Mouse (Mus musculus): ENCODE data around the gene Prkx. TPM values are rescaled to one million over a fixed set of nuclear protein-coding genes. Genes with fewer than 3 reads are reported as not detected.
A peak's percentile ranks its signal among the peaks of the same experiment; 100 is the strongest.

Gene Prkx
- polyA plus RNA-seq (2015; fragmentation: Nextera tagmentation; extraction: Ambion mirVana) = 18.1 and 18.3 TPM in 2 replicates

DNA sequence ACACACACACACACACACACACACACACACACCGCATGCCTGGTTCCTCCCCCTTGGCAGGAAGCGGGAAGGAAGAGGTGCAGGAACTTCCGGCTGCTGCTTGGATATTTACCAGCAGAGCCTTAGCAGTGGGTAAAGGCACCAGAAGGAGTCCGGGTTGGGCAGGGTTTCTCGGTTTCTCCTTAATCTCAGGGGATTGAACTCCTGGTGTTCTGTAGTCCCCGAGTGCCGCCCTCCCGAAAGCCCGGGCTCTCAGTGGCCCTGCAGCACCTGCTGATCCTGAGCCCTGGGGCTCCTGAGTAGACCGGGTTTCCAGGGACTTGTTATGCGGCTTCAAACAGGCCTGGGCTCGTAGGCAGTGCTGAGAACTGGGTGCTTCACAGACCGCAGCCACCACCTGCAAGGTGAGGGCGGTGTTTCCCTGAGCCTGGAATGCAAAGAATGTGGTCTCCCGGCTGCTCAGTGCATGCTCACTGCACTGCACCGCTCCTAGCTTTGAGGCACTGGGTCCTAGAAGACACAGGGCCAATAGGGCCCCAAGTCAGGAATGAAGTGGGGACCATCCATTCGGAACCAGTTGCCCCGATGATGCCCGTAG is at the start of gene Prkx:
Prkx (minus strand) TSS at position 41 of the 598 bp plus-strand sequence.
- H3K4me2 ChIP-seq (replicated peaks; ENCODE audit: low read depth, low read length) = peak within 1 kb of the TSS; percentile 56
- no peaks in the 10 kb centered on the region for H3K36me3 ChIP-seq (ENCODE audit: insufficient read depth, low read length)
- peak; percentile 81 for ATAC-seq (ENCODE audit: low FRiP score, low TSS enrichment)
- no peaks in the 10 kb centered on the region for H3K27me3 ChIP-seq (ENCODE audit: insufficient read depth, low read length)
- H3K4me3 ChIP-seq (ENCODE audit: low read length) = peak within 1 kb of the TSS; percentile 67
- 25% methylated on average over 17 of the region's 19 CpGs for WGBS
- peak within 1 kb of the TSS; percentile 88 for H3K27ac ChIP-seq (ENCODE audit: low read length)
- H3K9me3 ChIP-seq (ENCODE audit: low read length) = no peaks in the 10 kb centered on the region
- 0 out of 2 replicates have a peak, but pooled peaks cover 2% of the 10 kb centered on the region for H3K4me1 ChIP-seq (ENCODE audit: insufficient read depth, low read length)
- H3K9ac ChIP-seq (replicated peaks; ENCODE audit: low read length) = peak within 1 kb of the TSS; percentile 69

DNA sequence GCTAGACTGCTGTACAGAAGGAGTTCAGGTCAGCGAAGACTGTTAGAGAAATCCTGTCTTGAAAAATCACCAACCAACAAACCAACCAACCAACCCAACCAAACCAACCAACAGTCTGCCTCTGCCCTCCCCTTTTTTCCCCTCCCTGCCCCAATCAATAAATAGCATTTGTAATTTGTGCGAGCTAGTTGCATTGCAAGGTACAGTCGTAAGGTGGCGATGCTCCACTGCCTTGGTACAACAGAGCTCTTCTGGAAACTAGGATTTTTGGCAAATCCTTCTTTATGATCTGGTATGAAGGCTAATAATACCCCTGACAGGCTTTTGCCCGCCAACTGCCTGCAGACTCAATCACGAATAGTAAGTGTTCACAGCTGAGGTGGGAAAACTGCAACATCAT is 16.0 kb upstream of the Prkx start:
- no peaks in the 10 kb centered on the region for H3K27me3 ChIP-seq (ENCODE audit: insufficient read depth, low read length)
- H3K9ac ChIP-seq (replicated peaks; ENCODE audit: low read length) = no peak overlapping the region
- WGBS = 64% methylated on average over 6 of the region's 6 CpGs
- no peak overlapping the region for H3K4me2 ChIP-seq (replicated peaks; ENCODE audit: low read depth, low read length)
- H3K27ac ChIP-seq (ENCODE audit: low read length) = no peak overlapping the region
- no peak overlapping the region for H3K4me3 ChIP-seq (ENCODE audit: low read length)
- H3K9me3 ChIP-seq (ENCODE audit: low read length) = no peaks in the 10 kb centered on the region
- no peaks in the 10 kb centered on the region for H3K36me3 ChIP-seq (ENCODE audit: insufficient read depth, low read length)
- H3K4me1 ChIP-seq (ENCODE audit: insufficient read depth, low read length) = no peaks in the 10 kb centered on the region
- ATAC-seq (ENCODE audit: low FRiP score, low TSS enrichment) = no peak

GRCm38 (mm10) chrX:77810608-77811206 is 14.6 kb upstream of the Prkx start:
- peak overlapping the region; percentile 49 for H3K9ac ChIP-seq (replicated peaks; ENCODE audit: low read length)
- WGBS = 23% methylated on average over 17 of the region's 17 CpGs

DNA sequence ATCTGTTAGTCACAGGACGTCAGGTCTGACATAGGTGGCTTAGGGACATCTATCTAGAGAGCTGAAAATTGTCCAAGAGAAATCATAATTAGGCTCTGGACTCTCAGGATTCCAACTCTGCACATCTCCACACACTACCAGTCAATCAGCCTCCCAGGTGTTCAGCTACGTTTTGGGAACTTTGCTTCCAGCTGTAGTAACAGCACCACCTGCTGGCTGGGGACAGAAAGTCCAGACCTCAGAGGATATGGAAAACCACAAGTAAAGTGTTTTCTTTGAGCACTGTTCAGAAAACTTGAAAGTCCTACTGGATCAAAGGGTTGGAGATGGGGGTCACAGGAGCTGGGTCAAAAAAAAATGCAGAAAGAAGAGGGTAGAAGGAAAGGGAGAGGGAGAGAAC is 12.5 kb upstream of the Prkx start:
- H3K4me2 ChIP-seq (replicated peaks; ENCODE audit: low read depth, low read length) = no peak overlapping the region
- H3K9me3 ChIP-seq (ENCODE audit: low read length) = no peaks in the 10 kb centered on the region
- H3K27ac ChIP-seq (ENCODE audit: low read length) = no peak overlapping the region
- no peaks in the 10 kb centered on the region for H3K4me1 ChIP-seq (ENCODE audit: insufficient read depth, low read length)
- WGBS = 9% methylated on average over 2 of the region's 2 CpGs
- H3K27me3 ChIP-seq (ENCODE audit: insufficient read depth, low read length) = no peaks in the 10 kb centered on the region
- no peak for ATAC-seq (ENCODE audit: low FRiP score, low TSS enrichment)
- H3K4me3 ChIP-seq (ENCODE audit: low read length) = no peak overlapping the region
- H3K9ac ChIP-seq (replicated peaks; ENCODE audit: low read length) = no peak overlapping the region
- H3K36me3 ChIP-seq (ENCODE audit: insufficient read depth, low read length) = no peaks in the 10 kb centered on the region

More at GRCm38 (mm10) chrX:77810608-77811206, 14.6 kb upstream of the Prkx start:
- Histone ChIP-seq H3K27me3 (ENCODE audit: insufficient read depth, low read length) (no peaks in the 10 kb centered on the region), H3K9me3 (ENCODE audit: low read length) (no peaks in the 10 kb centered on the region), H3K36me3 (ENCODE audit: insufficient read depth, low read length) (no peaks in the 10 kb centered on the region), H3K27ac (ENCODE audit: low read length) (peak overlapping the region; percentile 75), H3K4me2 (replicated peaks; ENCODE audit: low read depth, low read length) (peak overlapping the region; percentile 44), H3K4me1 (ENCODE audit: insufficient read depth, low read length) (no peaks in the 10 kb centered on the region), H3K4me3 (ENCODE audit: low read length) (peak overlapping the region; percentile 40)
- peak; percentile 86 for ATAC-seq (ENCODE audit: low FRiP score, low TSS enrichment)

- no peak overlapping the region for H3K4me2 ChIP-seq (replicated peaks; ENCODE audit: low read depth, low read length)
These were observed 6.2 kb upstream of the Prkx start for GRCm38 (mm10) chrX:77802293-77802692.

DNA sequence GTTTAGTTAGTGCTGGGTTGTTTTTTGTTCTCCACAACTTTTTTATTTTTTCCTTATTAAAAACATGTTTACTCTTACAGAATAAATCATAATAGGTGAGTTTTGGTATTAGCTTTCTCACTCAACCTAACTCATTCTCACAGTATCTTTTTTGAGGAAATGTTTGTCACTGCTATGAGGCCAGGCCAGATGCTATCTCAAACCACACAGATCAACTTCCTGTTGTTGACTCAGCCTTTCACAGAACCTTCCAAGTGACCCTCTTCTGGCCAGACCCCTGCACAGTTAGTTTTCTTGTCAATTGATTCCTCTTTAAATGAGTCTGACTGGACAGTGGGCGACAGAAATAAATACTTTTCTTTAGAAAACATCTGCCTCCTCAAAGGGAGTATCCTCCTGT is 5.5 kb upstream of the Prkx start:
- Histone ChIP-seq H3K4me1 (ENCODE audit: insufficient read depth, low read length) (no peaks in the 10 kb centered on the region), H3K36me3 (ENCODE audit: insufficient read depth, low read length) (no peaks in the 10 kb centered on the region), H3K9ac (replicated peaks; ENCODE audit: low read length) (no peak overlapping the region), H3K9me3 (ENCODE audit: low read length) (no peaks in the 10 kb centered on the region), H3K4me3 (ENCODE audit: low read length) (no peak overlapping the region), H3K27ac (ENCODE audit: low read length) (no peak overlapping the region), H3K4me2 (replicated peaks; ENCODE audit: low read depth, low read length) (no peak overlapping the region), H3K27me3 (ENCODE audit: insufficient read depth, low read length) (no peaks in the 10 kb centered on the region)
- WGBS = 46% methylated on average over 1 of the region's 1 CpGs
- ATAC-seq (ENCODE audit: low FRiP score, low TSS enrichment) = no peak

More at GRCm38 (mm10) chrX:77802293-77802692, 6.2 kb upstream of the Prkx start:
- H3K4me3 ChIP-seq (ENCODE audit: low read length) = no peak overlapping the region
- no peaks in the 10 kb centered on the region for H3K36me3 ChIP-seq (ENCODE audit: insufficient read depth, low read length)
- no peak for ATAC-seq (ENCODE audit: low FRiP score, low TSS enrichment)
- H3K9ac ChIP-seq (replicated peaks; ENCODE audit: low read length) = no peak overlapping the region
- no peaks in the 10 kb centered on the region for H3K9me3 ChIP-seq (ENCODE audit: low read length)
- H3K27ac ChIP-seq (ENCODE audit: low read length) = no peak overlapping the region
- WGBS = 79% methylated on average over 2 of the region's 2 CpGs
- H3K27me3 ChIP-seq (ENCODE audit: insufficient read depth, low read length) = no peaks in the 10 kb centered on the region
- no peaks in the 10 kb centered on the region for H3K4me1 ChIP-seq (ENCODE audit: insufficient read depth, low read length)

DNA sequence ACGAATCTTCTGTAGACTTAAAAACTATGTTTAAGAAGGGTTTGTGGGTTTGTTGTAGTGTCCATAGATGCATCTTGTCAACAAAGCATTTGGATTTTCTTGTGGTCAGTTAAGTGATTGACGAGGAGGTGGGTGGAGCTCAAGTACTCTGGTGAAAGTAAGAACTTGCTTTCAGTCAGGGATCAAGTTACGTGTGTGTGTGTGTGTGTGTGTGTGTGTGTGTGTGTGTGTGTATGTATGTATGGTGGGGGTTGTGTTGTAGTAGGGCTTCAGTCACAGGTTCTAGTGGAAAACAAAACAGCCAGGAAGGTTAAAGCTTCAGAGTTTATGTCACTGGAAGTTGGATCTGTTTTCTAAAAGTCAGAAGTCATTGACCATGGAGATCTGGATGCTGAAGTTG is 3.5 kb upstream of the Prkx start:
- H3K4me3 ChIP-seq (ENCODE audit: low read length) = no peak overlapping the region
- no peak for ATAC-seq (ENCODE audit: low FRiP score, low TSS enrichment)
- no peak overlapping the region for H3K4me2 ChIP-seq (replicated peaks; ENCODE audit: low read depth, low read length)
- WGBS = 70% methylated on average over 3 of the region's 3 CpGs
- H3K9me3 ChIP-seq (ENCODE audit: low read length) = no peaks in the 10 kb centered on the region
- H3K27ac ChIP-seq (ENCODE audit: low read length) = no peak overlapping the region
- no peak overlapping the region for H3K9ac ChIP-seq (replicated peaks; ENCODE audit: low read length)
- H3K27me3 ChIP-seq (ENCODE audit: insufficient read depth, low read length) = no peaks in the 10 kb centered on the region
- H3K36me3 ChIP-seq (ENCODE audit: insufficient read depth, low read length) = no peaks in the 10 kb centered on the region
- H3K4me1 ChIP-seq (ENCODE audit: insufficient read depth, low read length) = no peaks in the 10 kb centered on the region

DNA sequence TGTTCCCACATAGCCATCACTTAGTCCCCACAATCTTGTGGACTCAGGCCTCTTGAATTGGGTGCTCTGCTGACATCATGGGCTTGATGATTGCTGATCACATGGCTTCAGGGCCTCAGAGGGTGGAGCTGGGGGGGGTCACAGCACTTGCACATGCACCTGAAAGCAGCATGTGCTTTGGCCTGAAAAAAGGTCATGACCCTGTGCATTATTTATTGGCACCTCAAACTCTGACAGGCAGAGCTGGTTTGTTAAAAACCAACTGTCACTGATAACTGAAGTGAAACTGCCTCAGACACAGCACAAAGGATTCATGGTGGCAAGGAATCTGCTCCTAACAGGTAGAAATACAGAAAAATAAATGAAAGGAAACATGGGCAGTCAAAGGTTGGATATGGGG is 1.7 kb upstream of the Prkx start:
- ATAC-seq (ENCODE audit: low FRiP score, low TSS enrichment) = no peak

GRCm38 (mm10) chrX:77796916-77797315 is 838 bp upstream of the Prkx start:
- Histone ChIP-seq H3K4me1 (ENCODE audit: insufficient read depth, low read length) (0 out of 2 replicates have a peak, but pooled peaks cover 2% of the 10 kb centered on the region), H3K27me3 (ENCODE audit: insufficient read depth, low read length) (no peaks in the 10 kb centered on the region), H3K4me3 (ENCODE audit: low read length) (no peak overlapping the region; the same call in 1 of the 2 replicates), H3K36me3 (ENCODE audit: insufficient read depth, low read length) (no peaks in the 10 kb centered on the region), H3K9me3 (ENCODE audit: low read length) (no peaks in the 10 kb centered on the region), H3K9ac (replicated peaks; ENCODE audit: low read length) (no peak overlapping the region), H3K27ac (ENCODE audit: low read length) (peak overlapping the region; percentile 88; the same call in 1 of the 2 replicates), H3K4me2 (replicated peaks; ENCODE audit: low read depth, low read length) (peak overlapping the region; percentile 56)
- 68% methylated on average over 1 of the region's 1 CpGs for WGBS
- ATAC-seq (ENCODE audit: low FRiP score, low TSS enrichment) = no peak

More for the DNA sequence above, 1.7 kb upstream of the Prkx start:
- H3K9ac ChIP-seq (replicated peaks; ENCODE audit: low read length) = no peak overlapping the region
- no peak overlapping the region for H3K4me2 ChIP-seq (replicated peaks; ENCODE audit: low read depth, low read length)
- no peak overlapping the region for H3K27ac ChIP-seq (ENCODE audit: low read length)
- H3K36me3 ChIP-seq (ENCODE audit: insufficient read depth, low read length) = no peaks in the 10 kb centered on the region
- H3K4me1 ChIP-seq (ENCODE audit: insufficient read depth, low read length) = 0 out of 2 replicates have a peak, but pooled peaks cover 2% of the 10 kb centered on the region
- no peaks in the 10 kb centered on the region for H3K27me3 ChIP-seq (ENCODE audit: insufficient read depth, low read length)
- H3K4me3 ChIP-seq (ENCODE audit: low read length) = no peak overlapping the region
- no peaks in the 10 kb centered on the region for H3K9me3 ChIP-seq (ENCODE audit: low read length)

- Histone ChIP-seq H3K27me3 (ENCODE audit: insufficient read depth, low read length) (no peaks in the 10 kb centered on the region), H3K4me3 (ENCODE audit: low read length) (peak overlapping the region; percentile 67), H3K4me2 (replicated peaks; ENCODE audit: low read depth, low read length) (peak overlapping the region; percentile 56), H3K4me1 (ENCODE audit: insufficient read depth, low read length) (0 out of 2 replicates have a peak, but pooled peaks cover 2% of the 10 kb centered on the region), H3K9ac (replicated peaks; ENCODE audit: low read length) (peak overlapping the region; percentile 67), H3K9me3 (ENCODE audit: low read length) (no peaks in the 10 kb centered on the region), H3K36me3 (ENCODE audit: insufficient read depth, low read length) (no peaks in the 10 kb centered on the region), H3K27ac (ENCODE audit: low read length) (peak overlapping the region; percentile 88)
- WGBS = 25% methylated on average over 25 of the region's 30 CpGs
- ATAC-seq (ENCODE audit: low FRiP score, low TSS enrichment) = peak; percentile 95
These were observed 262 bp downstream of the Prkx start for GRCm38 (mm10) chrX:77795858-77796174.
